In the genomic region with DNA sequence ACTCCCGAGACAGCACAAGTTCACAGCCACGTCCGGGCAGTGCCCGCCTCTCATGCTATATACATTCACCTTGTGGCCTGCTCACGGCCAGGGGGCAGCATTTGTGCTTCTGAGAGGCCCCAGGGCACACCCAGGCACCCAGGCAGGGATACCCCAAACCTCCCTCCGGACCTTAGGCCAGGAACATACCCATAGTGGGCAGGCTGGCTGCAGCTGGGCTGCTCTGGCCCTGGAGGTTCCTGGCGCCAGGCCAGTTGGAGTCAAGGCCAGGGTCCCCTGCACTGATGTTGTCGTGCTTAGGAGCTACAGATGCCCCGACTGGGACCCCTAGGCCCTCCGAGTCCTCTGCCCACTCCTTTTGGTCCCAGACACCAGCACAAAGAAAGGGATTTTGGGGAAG, we compare ENCODE assay signal across 10 mouse cellular contexts. TPM values are rescaled to one million over a fixed set of nuclear protein-coding genes. Genes with fewer than 3 reads are reported as not detected.
A peak's percentile ranks its signal among the peaks of the same experiment; 100 is the strongest.
DNase-seq lines count a peak whose midpoint lies in the region; ATAC-seq lines count a peak whose summit lies in the region.
"Had no signal": no experiment of that assay in that cellular context is flagged by ENCODE, and none has a peak within 500 bp of the region (broad histone marks: within the 10 kb centered on the region; RNA-seq: fewer than 3 reads in every experiment).

No protein-coding gene starts in this region.

- H3K27ac ChIP-seq in kidney, embryonic 15.5 days, result peak overlapping the region; percentile 28; the same call in 1 of the 2 replicates
- H3K27ac ChIP-seq in hindbrain, embryonic 15.5 days (replicated peaks), result 0 out of 2 replicates have a peak overlapping the region, but pooled peaks have one; percentile 48
- H3K27ac ChIP-seq: lung, embryonic 15.5 days had no signal

- H3K4me1 ChIP-seq in kidney, embryonic 15.5 days, result peaks cover 32% of the 10 kb centered on the region
- peaks cover 16% of the 10 kb centered on the region for H3K4me1 ChIP-seq in hindbrain, embryonic 15.5 days (replicated peaks)
- H3K4me1 ChIP-seq: lung, embryonic 15.5 days had no signal

- WGBS in kidney, embryonic 15.5 days, result 67% methylated on average over 10 of the region's 10 CpGs
- 56% methylated on average over 10 of the region's 10 CpGs for whole genome bisulfite sequencing in hindbrain, embryonic 15.5 days

- no peak overlapping the region for H3K4me2 ChIP-seq in kidney, embryonic 15.5 days
- H3K4me2 ChIP-seq in hindbrain, embryonic 15.5 days, result no peak overlapping the region
- H3K4me2 ChIP-seq: lung, embryonic 15.5 days had no signal

- H3K9ac ChIP-seq in kidney, embryonic 15.5 days, result no peak overlapping the region
- H3K9ac ChIP-seq in hindbrain, embryonic 15.5 days, result no peak overlapping the region
- H3K9ac ChIP-seq: lung, embryonic 15.5 days had no signal

- H3K27me3 ChIP-seq in kidney, embryonic 15.5 days, result no peaks in the 10 kb centered on the region
- H3K27me3 ChIP-seq in hindbrain, embryonic 15.5 days, result no peaks in the 10 kb centered on the region
- H3K27me3 ChIP-seq: lung, embryonic 15.5 days had no signal

- no peak overlapping the region for H3K4me3 ChIP-seq in kidney, embryonic 15.5 days (replicated peaks)
- H3K4me3 ChIP-seq in hindbrain, embryonic 15.5 days, result no peak overlapping the region
- H3K4me3 ChIP-seq: lung, embryonic 15.5 days had no signal

- no peaks in the 10 kb centered on the region for H3K9me3 ChIP-seq in kidney, embryonic 15.5 days (replicated peaks)
- H3K9me3 ChIP-seq in hindbrain, embryonic 15.5 days, result no peaks in the 10 kb centered on the region
- H3K9me3 ChIP-seq: lung, embryonic 15.5 days had no signal

- H3K36me3 ChIP-seq in kidney, embryonic 15.5 days, result peaks cover 44% of the 10 kb centered on the region
- H3K36me3 ChIP-seq in hindbrain, embryonic 15.5 days, result peaks cover 35% of the 10 kb centered on the region

- no peak for ATAC-seq in kidney, embryonic 15.5 days (replicated peaks; ENCODE audit: low FRiP score)
- no peak for ATAC-seq in hindbrain, embryonic 15.5 days (ENCODE audit: low FRiP score, low read depth)
- no peak for ATAC-seq in frontal cortex, adult (ENCODE audit: low TSS enrichment)

- no peak for DNase-seq in kidney, postnatal 36 days
- DNase-seq in testis, postnatal 10 days (ENCODE audit: low spot score), result peak; percentile 76
- DNase-seq in testis, postnatal 14 days (ENCODE audit: low spot score), result no peak
- DNase-seq in embryo, embryonic 10 days (ENCODE audit: low spot score), result no peak
- DNase-seq: cerebellum, postnatal 36 days; thymus, postnatal 25 days had no signal

RNA-seq across cellular contexts. Expression of a gene that starts 14.4 kb away (rescaled TPM):
- polyA plus RNA-seq in kidney, embryonic 15.5 days (2015; fragmentation: Nextera tagmentation; extraction: Ambion mirVana), result 32.3 and 34.5 TPM in 2 replicates
- 28.4 and 28.8 TPM in 2 replicates for polyA plus RNA-seq in hindbrain, embryonic 15.5 days (2015; fragmentation: Nextera tagmentation; extraction: Ambion mirVana)

RNA-seq across cellular contexts. Expression of a gene that starts 27.3 kb away (rescaled TPM):
- 32.3 and 39.9 TPM in 2 replicates for polyA plus RNA-seq in kidney, embryonic 15.5 days (2015; fragmentation: Nextera tagmentation; extraction: Ambion mirVana)
- polyA plus RNA-seq in hindbrain, embryonic 15.5 days (2015; fragmentation: Nextera tagmentation; extraction: Ambion mirVana), result 84.6 and 85.2 TPM in 2 replicates

RNA-seq across cellular contexts. Expression of a gene that starts 56.6 kb away (rescaled TPM):
- polyA plus RNA-seq in kidney, embryonic 15.5 days (2015; fragmentation: Nextera tagmentation; extraction: Ambion mirVana), result 0.45 TPM in 1 of 2 replicates, not detected in the other
- polyA plus RNA-seq in hindbrain, embryonic 15.5 days (2015; fragmentation: Nextera tagmentation; extraction: Ambion mirVana), result not detected in 2 replicates
- polyA plus RNA-seq: lung, embryonic 15.5 days had no signal
